Mouse (Mus musculus) 3134 (cell line): Measurements from ENCODE around the gene Timd2.
"Not testable (repeated sequence)": the region's sequence is repeated elsewhere in the genome, so short reads cannot be mapped to it uniquely, and the experiment has no call there.

Experiments used
- DNase-seq: peaks from one replicate; pipeline ENCODE4 v3.0.0-alpha.2; 2011; ENCODE audit warnings: low spot score; ENCODE audit not compliant: insufficient read length; ENCODE audit errors: extremely low read depth

The Timd2 gene

GRCm38 (mm10) chr11:46706664-46707356 lies at the start of gene Timd2:
TSS of gene Timd2 (minus strand) at chr11:46707061.
- DNase-seq: no peak

- not testable (repeated sequence) for DNase-seq
These were observed 48.9 kb upstream of the Timd2 start for GRCm38 (mm10) chr11:46755714-46756113.

- DNase-seq: no peak
These were observed 47.8 kb upstream of the Timd2 start for GRCm38 (mm10) chr11:46754669-46755068.

GRCm38 (mm10) chr11:46753662-46754061 lies 46.8 kb upstream of the Timd2 start:
- DNase-seq: no peak

- DNase-seq: no peak
These were observed 41.1 kb upstream of the Timd2 start for GRCm38 (mm10) chr11:46747996-46748395.

- DNase-seq: no peak
These were observed 34.9 kb upstream of the Timd2 start for GRCm38 (mm10) chr11:46741716-46742115.

- DNase-seq: no peak
These were observed 34.0 kb upstream of the Timd2 start for GRCm38 (mm10) chr11:46740886-46741285.

GRCm38 (mm10) chr11:46739501-46739900 lies 32.6 kb upstream of the Timd2 start:
- no peak for DNase-seq

- DNase-seq: not testable (repeated sequence)
These were observed 28.2 kb upstream of the Timd2 start, which contains the start of gene Havcr1 for GRCm38 (mm10) chr11:46735076-46735475. TSS of gene Havcr1 (plus strand) at chr11:46735080.

- no peak for DNase-seq
These were observed 27.8 kb upstream of the Timd2 start for GRCm38 (mm10) chr11:46734617-46735016.

GRCm38 (mm10) chr11:46733242-46733789 lies 26.5 kb upstream of the Timd2 start:
- DNase-seq: no peak

GRCm38 (mm10) chr11:46731541-46732070 lies 24.7 kb upstream of the Timd2 start:
- DNase-seq: no peak

GRCm38 (mm10) chr11:46698830-46699229 lies 8.0 kb downstream of the Timd2 start:
- DNase-seq: no peak

- no peak for DNase-seq
These were observed 8.6 kb downstream of the Timd2 start for GRCm38 (mm10) chr11:46698278-46698655.

GRCm38 (mm10) chr11:46697433-46698277 lies 9.2 kb downstream of the Timd2 start:
- no peak for DNase-seq

- not testable (repeated sequence) for DNase-seq
These were observed 11.0 kb downstream of the Timd2 start for GRCm38 (mm10) chr11:46695849-46696248.

- DNase-seq: no peak
These were observed 16.7 kb downstream of the Timd2 start for GRCm38 (mm10) chr11:46690136-46690535.

- no peak for DNase-seq
These were observed 23.1 kb downstream of the Timd2 start for GRCm38 (mm10) chr11:46683723-46684122.

GRCm38 (mm10) chr11:46682842-46683241 lies 24.0 kb downstream of the Timd2 start:
- DNase-seq: no peak

- DNase-seq: no peak
These were observed 38.9 kb downstream of the Timd2 start for GRCm38 (mm10) chr11:46667938-46668337.

- no peak for DNase-seq
These were observed 39.8 kb downstream of the Timd2 start for GRCm38 (mm10) chr11:46667105-46667504.
